Mouse (Mus musculus) thymus, adult 2 months (tissue): ENCODE measurements around the gene Dglucy.

Experiments
- CTCF ChIP-seq: fragments of 200-500 bp; IDR thresholded peaks from 2 replicates; pipeline ENCODE4 v1.5.1; 2012; ENCODE audit warnings: mild to moderate bottlenecking, control low read depth, low read length, moderate library complexity, borderline replicate concordance; ENCODE audit not compliant: control insufficient read depth, poor library complexity, insufficient read depth; ENCODE audit errors: extremely low read depth
- POLR2A ChIP-seq: fragments of 200-500 bp; IDR thresholded peaks from 2 replicates; pipeline ENCODE4 v1.6.1; 2012; ENCODE audit warnings: mild to moderate bottlenecking, low read length, control low read depth, moderate library complexity; ENCODE audit not compliant: control insufficient read depth, poor library complexity, insufficient read depth; ENCODE audit errors: extremely low read depth

GRCm38 (mm10) chr12:100735581-100735980, 43.3 kb upstream of the Dglucy start:
- no peak for TF ChIP-seq POLR2A
- no peak for TF ChIP-seq CTCF
